Mouse (Mus musculus): ENCODE data around the gene Tcf7l2.

DNA sequence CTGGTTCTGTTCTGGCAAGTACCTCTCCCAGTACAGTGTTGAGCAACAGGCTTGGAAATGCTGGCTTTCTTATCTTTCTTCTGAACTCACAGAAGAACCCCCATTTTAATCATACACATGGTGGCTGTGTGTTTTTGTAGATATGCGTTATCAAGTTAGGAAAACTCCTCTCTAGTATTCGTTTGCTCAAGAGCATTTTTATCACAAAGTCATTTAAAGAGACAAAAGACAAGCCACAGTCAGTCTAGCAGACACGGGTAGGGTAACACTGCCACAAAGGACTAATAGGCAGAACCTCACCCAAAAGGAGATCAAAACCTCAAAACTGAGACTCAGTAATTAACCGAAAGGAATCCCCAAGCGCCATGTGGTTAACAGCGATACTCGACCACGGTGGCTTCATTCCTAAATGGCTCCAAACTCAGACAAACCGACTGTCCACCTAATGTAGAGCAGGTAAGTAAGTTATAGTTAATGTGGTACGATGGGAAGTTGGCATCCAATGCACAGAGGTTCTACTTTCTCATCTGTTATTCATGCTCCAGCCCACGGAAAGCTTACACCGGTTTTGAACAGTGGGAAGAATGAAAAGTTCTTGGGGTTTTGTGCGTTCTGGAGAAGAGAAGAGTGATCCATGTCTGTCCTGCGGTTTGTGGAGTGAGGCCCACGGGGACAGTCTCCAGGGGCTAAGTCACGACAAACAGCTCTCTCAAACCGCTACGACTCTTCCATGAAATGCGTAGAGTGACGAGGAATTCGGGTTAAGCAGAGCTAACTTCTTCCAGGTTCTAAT, 196.8 kb downstream of the Tcf7l2 start:
- TF ChIP-seq CTCF (IDR thresholded peaks at IDR 0.05; ENCODE audit: control insufficient read depth, insufficient read depth, insufficient read length) (no peak), CEBPB (IDR thresholded peaks at IDR 0.05; ENCODE audit: low read depth) (no peak), MYOG (IDR thresholded peaks at IDR 0.05; ENCODE audit: control insufficient read depth, extremely low read depth, insufficient read length) (no peak), FOSL1 (IDR thresholded peaks at IDR 0.05; ENCODE audit: insufficient read depth, low read length, poor library complexity, severe bottlenecking) (no peak), MAX (IDR thresholded peaks at IDR 0.05) (no peak), USF1 (IDR thresholded peaks at IDR 0.05; ENCODE audit: low read depth) (no peak)
